Mouse (Mus musculus) ES-E14 (cell line): ENCODE results near the gene Ttll9.

Experiments used
- CHD2 ChIP-seq: IDR thresholded peaks from 2 replicates; pipeline ENCODE4 v1.6.1; 2014; ENCODE audit warnings: mild to moderate bottlenecking, low read depth, low read length, inconsistent platforms
- HCFC1 ChIP-seq: IDR thresholded peaks from 2 replicates; pipeline ENCODE4 v1.6.1; 2012; ENCODE audit warnings: low read length, inconsistent platforms, borderline replicate concordance; ENCODE audit not compliant: insufficient read depth
- MAFK ChIP-seq: IDR thresholded peaks from 2 replicates; pipeline ENCODE4 v1.6.1; 2014; ENCODE audit warnings: mild to moderate bottlenecking, low read depth, low read length, inconsistent platforms; ENCODE audit not compliant: insufficient read depth
- ZC3H11A ChIP-seq: IDR thresholded peaks from 2 replicates; pipeline ENCODE4 v1.6.1; 2012; ENCODE audit warnings: low read depth, mild to moderate bottlenecking, inconsistent platforms, low read length, borderline replicate concordance
- ZNF384 ChIP-seq: IDR thresholded peaks from 2 replicates; pipeline ENCODE4 v1.6.1; 2012; ENCODE audit warnings: low read depth, low read length, inconsistent platforms

DNA sequence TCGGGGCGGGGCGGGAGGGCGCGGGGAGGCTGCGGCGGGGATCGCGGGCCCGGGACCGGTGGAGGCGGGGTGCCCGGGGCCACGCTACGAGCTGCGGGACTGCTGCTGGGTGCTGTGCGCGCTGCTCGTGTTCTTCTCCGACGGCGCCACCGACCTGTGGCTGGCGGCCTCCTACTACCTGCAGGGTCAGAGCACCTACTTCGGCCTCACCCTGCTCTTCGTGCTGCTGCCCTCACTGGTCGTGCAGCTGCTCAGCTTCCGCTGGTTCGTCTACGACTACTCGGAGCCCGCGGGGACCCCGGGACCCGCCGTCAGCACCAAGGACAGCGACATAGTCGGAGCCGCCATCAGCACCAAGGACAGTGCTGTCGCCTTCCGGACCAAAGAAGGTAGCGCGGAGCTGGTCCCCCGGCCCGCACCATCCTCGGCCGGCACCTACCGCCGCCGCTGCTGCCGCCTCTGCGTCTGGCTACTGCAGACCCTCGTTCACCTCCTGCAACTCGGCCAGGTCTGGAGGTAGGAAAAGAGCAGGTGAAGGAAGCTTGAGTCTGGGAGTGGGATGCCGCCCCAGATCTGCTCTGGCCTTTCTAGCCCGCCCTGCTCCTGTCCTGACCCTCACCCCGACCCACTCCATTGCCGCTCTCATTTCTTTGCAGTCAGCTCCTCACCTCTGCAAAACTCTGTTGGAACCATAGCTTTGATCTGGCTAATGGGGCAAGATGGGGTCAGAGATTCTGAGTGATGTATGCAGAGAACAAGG is 70.0 kb downstream of the Ttll9 start:
- peak; percentile 62; the same call in 1 of the 2 replicates for TF ChIP-seq HCFC1
- no peak for TF ChIP-seq MAFK
- no peak for TF ChIP-seq CHD2
- no peak for TF ChIP-seq ZNF384
- TF ChIP-seq ZC3H11A, result no peak
